ENCODE assay signal across 8 mouse cellular contexts in the genomic region with DNA sequence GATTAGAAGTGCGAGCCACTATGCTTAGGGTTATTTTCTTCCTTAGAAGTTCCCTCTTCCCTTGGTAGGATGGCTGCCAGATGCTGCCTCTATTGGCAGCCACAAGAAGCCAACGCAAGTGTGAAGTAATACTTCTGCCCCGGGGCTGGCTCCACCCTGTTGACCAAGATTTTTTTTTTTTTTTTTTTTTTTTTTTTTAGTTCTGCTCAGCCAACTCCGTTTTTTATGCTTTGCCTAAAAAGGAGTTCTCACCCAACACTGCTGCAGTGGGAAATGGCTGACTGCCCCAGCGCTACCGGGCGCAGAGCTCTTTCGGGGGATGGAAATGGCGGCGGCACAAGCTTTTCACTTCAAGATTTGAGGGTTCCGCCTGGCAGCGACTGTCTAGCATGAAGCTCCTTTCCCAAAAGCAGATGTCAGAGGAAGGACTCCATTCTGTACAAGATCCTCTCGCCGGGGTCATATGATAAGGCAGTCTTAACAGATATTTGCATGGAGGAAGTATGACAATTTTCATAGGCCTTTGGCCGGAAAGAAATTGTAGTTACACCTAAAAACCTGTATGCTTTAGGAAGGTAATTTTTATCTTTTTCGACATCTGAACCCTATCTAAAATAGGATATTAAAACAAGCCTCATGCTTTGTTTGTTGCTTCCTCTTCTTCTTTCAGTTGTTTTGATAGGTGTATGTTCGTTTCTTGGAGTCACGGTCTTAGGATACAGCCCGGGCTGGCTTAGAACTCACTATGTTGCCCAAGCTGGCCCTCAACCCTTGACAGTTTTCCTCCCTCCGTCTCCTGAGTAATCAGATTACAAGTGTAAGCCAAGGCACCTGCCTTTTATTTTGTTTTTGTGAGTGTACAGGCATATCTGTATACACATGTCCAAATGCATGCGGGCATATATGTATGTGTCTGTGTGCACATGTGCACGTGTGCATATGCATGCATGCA. TPM values are rescaled to one million over a fixed set of nuclear protein-coding genes. Genes with fewer than 3 reads are reported as not detected.
DNase-seq lines count a peak whose midpoint lies in the region; ATAC-seq and TF ChIP-seq lines count a peak whose summit lies in the region.

No protein-coding gene starts in this region.

- in situ Hi-C loops in CH12.LX (cut with MboI; ENCODE audit: low pct_ligation_motif_present, low pct_unique_long_range_greater_than_20kb, low sequenced_read_pairs), result no loop called here

- dilution Hi-C loops in CH12.LX (cut with MboI; ENCODE audit: extremely low pct_ligation_motif_present, extremely low pct_unique_long_range_greater_than_20kb, low sequenced_read_pairs), result no loop called here

- intact Hi-C loops in heart, postnatal 36 days (cut with DNase I), result no loop called here

- H3K36me3 ChIP-seq in forebrain, postnatal 0 days (ENCODE audit: insufficient read depth), result no peaks in the 10 kb centered on the region
- H3K36me3 ChIP-seq in forebrain, embryonic 15.5 days, result no peaks in the 10 kb centered on the region
- no peaks in the 10 kb centered on the region for H3K36me3 ChIP-seq in CH12.LX (replicated peaks in 1 of 2; ENCODE audit: control insufficient read depth in 1 of 2, insufficient read depth in 1 of 2, low read length in 1 of 2)
- no peaks in the 10 kb centered on the region for H3K36me3 ChIP-seq in hindbrain, embryonic 16.5 days (ENCODE audit: control insufficient read depth, insufficient read depth, low read length)

- no peak overlapping the region for H3K9ac ChIP-seq in forebrain, postnatal 0 days
- H3K9ac ChIP-seq in forebrain, embryonic 15.5 days (replicated peaks), result no peak overlapping the region
- peak overlapping the region; percentile 66 for H3K9ac ChIP-seq in CH12.LX (ENCODE audit: insufficient read depth, low read depth)
- no peak overlapping the region for H3K9ac ChIP-seq in hindbrain, embryonic 16.5 days (ENCODE audit: low read depth, low read length)

- H3K4me3 ChIP-seq in forebrain, postnatal 0 days (ENCODE audit: low read depth, low read length), result no peak overlapping the region
- no peak overlapping the region for H3K4me3 ChIP-seq in forebrain, embryonic 15.5 days
- H3K4me3 ChIP-seq in CH12.LX (replicated peaks in 1 of 3; ENCODE audit: low read depth in 2 of 3, low read length in 2 of 3, poor library complexity in 1 of 3), result peak overlapping the region; percentile 37 to 46 (median 45)
- no peak overlapping the region for H3K4me3 ChIP-seq in hindbrain, embryonic 16.5 days (ENCODE audit: low read length)

- H3K27me3 ChIP-seq in forebrain, postnatal 0 days (ENCODE audit: insufficient read depth, low read length), result no peaks in the 10 kb centered on the region
- H3K27me3 ChIP-seq in forebrain, embryonic 15.5 days, result no peaks in the 10 kb centered on the region
- no peaks in the 10 kb centered on the region for H3K27me3 ChIP-seq in CH12.LX (replicated peaks)
- no peaks in the 10 kb centered on the region for H3K27me3 ChIP-seq in hindbrain, embryonic 16.5 days (replicated peaks; ENCODE audit: control insufficient read depth, insufficient read depth, low read length)

- peak; percentile 17 for DNase-seq in forebrain, postnatal 0 days
- peak; percentile 90 for DNase-seq in CH12.LX (ENCODE audit: extremely low read depth)
- DNase-seq in heart, postnatal 36 days, result peak; percentile 28 to 29
- peak; percentile 61 to 79 for DNase-seq in monocyte, adult 2 months (ENCODE audit: low read depth in 1 of 2, low spot score in 2 of 2)
- no peak for DNase-seq in cerebellum, adult 9-10 months
- DNase-seq in embryo, embryonic 10.5 days (ENCODE audit: low spot score), result no peak

- TF ChIP-seq EP300 in CH12.LX (IDR thresholded peaks at IDR 0.05; ENCODE audit: low read length), result peak; percentile 64

- H3K79me2 ChIP-seq in CH12.LX (replicated peaks; ENCODE audit: control insufficient read depth, extremely low read depth, insufficient read depth, poor library complexity, severe bottlenecking), result no peaks in the 10 kb centered on the region

- H3K27ac ChIP-seq in forebrain, postnatal 0 days (ENCODE audit: low read depth, low read length), result no peak overlapping the region
- no peak overlapping the region for H3K27ac ChIP-seq in forebrain, embryonic 15.5 days (replicated peaks)
- H3K27ac ChIP-seq in CH12.LX (ENCODE audit: insufficient read depth, low read depth), result peak overlapping the region; percentile 93
- no peak overlapping the region for H3K27ac ChIP-seq in hindbrain, embryonic 16.5 days (ENCODE audit: low read depth, low read length)

- no peaks in the 10 kb centered on the region for H3K9me3 ChIP-seq in forebrain, postnatal 0 days (ENCODE audit: low read length)
- H3K9me3 ChIP-seq in forebrain, embryonic 15.5 days, result no peaks in the 10 kb centered on the region
- H3K9me3 ChIP-seq in CH12.LX (replicated peaks; ENCODE audit: low read length), result peaks cover 5% of the 10 kb centered on the region
- H3K9me3 ChIP-seq in hindbrain, embryonic 16.5 days (ENCODE audit: control insufficient read depth, low read length), result no peaks in the 10 kb centered on the region

- TF ChIP-seq RAD21 in CH12.LX (IDR thresholded peaks at IDR 0.05; ENCODE audit: low read depth, low read length), result peak; percentile 55

- ATAC-seq in forebrain, postnatal 0 days, result peak; percentile 29; the same call in 1 of the 2 replicates
- no peak for ATAC-seq in forebrain, embryonic 15.5 days (replicated peaks)
- ATAC-seq in hindbrain, embryonic 16.5 days, result no peak

- H3K4me1 ChIP-seq in forebrain, postnatal 0 days (ENCODE audit: insufficient read depth), result no peaks in the 10 kb centered on the region
- H3K4me1 ChIP-seq in forebrain, embryonic 15.5 days, result no peaks in the 10 kb centered on the region
- peaks cover 6 to 28% of the 10 kb centered on the region in 2 experiments; a peak in 3 of 4 replicates for H3K4me1 ChIP-seq in CH12.LX (ENCODE audit: control insufficient read depth in 1 of 2, insufficient read depth in 2 of 2)
- no peaks in the 10 kb centered on the region for H3K4me1 ChIP-seq in hindbrain, embryonic 16.5 days (ENCODE audit: control insufficient read depth, insufficient read depth, low read depth, low read length)

- 79% methylated on average over 22 of the region's 22 CpGs for WGBS in forebrain, postnatal 0 days
- WGBS in forebrain, embryonic 15.5 days, result 84% methylated on average over 22 of the region's 22 CpGs
- 90% methylated on average over 22 of the region's 22 CpGs for WGBS in hindbrain, embryonic 16.5 days

- TF ChIP-seq POLR2A in CH12.LX (IDR thresholded peaks at IDR 0.05; ENCODE audit: low read depth, low read length), result peak; percentile 62

- H3K4me2 ChIP-seq in forebrain, postnatal 0 days (ENCODE audit: low read depth), result no peak overlapping the region
- no peak overlapping the region for H3K4me2 ChIP-seq in forebrain, embryonic 15.5 days (replicated peaks)
- peak overlapping the region; percentile 77 for H3K4me2 ChIP-seq in CH12.LX (ENCODE audit: insufficient read depth, low read depth, poor library complexity, severe bottlenecking)
- no peak overlapping the region for H3K4me2 ChIP-seq in hindbrain, embryonic 16.5 days (ENCODE audit: low read length)

- TF ChIP-seq CTCF in forebrain, postnatal 0 days (IDR thresholded peaks at IDR 0.05; ENCODE audit: low read depth), result no peak
- TF ChIP-seq CTCF in CH12.LX (conservative IDR thresholded peaks at IDR 0.05 in 1 of 2, IDR thresholded peaks at IDR 0.05 in 1 of 2; ENCODE audit: low read depth in 2 of 2, low read length in 2 of 2), result peak in 1 of 2 experiments; percentile 48; a peak in 2 of 4 replicates

TF ChIP-seq in CH12.LX, 34 proteins besides CTCF, POLR2A, EP300 and RAD21 (continues in another document):
- TF ChIP-seq HCFC1 (IDR thresholded peaks at IDR 0.05; ENCODE audit: low read depth, low read length) (peak; percentile 65), TCF12 (IDR thresholded peaks at IDR 0.05; ENCODE audit: low read depth, low read length) (peak; percentile 48; the same call in 1 of the 2 replicates), USF2 (conservative IDR thresholded peaks at IDR 0.05; ENCODE audit: low read depth, low read length) (peak; percentile 15; the same call in 1 of the 2 replicates), JUND (conservative IDR thresholded peaks at IDR 0.05; ENCODE audit: low read depth, low read length) (no peak; the same call in 1 of the 2 replicates), PAX5 (IDR thresholded peaks at IDR 0.05; ENCODE audit: low read length) (no peak), ZNF384 (IDR thresholded peaks at IDR 0.05; ENCODE audit: low read depth, low read length) (peak; percentile 99), MXI1 (IDR thresholded peaks at IDR 0.05; ENCODE audit: low read depth, low read length) (peak; percentile 69; the same call in 1 of the 2 replicates), MAX (IDR thresholded peaks at IDR 0.05; ENCODE audit: low read length) (peak; percentile 51; the same call in 1 of the 2 replicates), BHLHE40 (IDR thresholded peaks at IDR 0.05; ENCODE audit: low read depth, low read length) (peak; percentile 21), SMC3 (IDR thresholded peaks at IDR 0.05; ENCODE audit: low read depth, low read length) (peak; percentile 46), SIN3A (IDR thresholded peaks at IDR 0.05; ENCODE audit: low read length) (no peak; the same call in 1 of the 2 replicates), MAFK (IDR thresholded peaks at IDR 0.05; ENCODE audit: insufficient replicate concordance, low read length) (no peak), TBP (conservative IDR thresholded peaks at IDR 0.05; ENCODE audit: low read depth, low read length) (peak; percentile 70), MYC (IDR thresholded peaks at IDR 0.05; ENCODE audit: low read depth, low read length) (peak; percentile 64; the same call in 1 of the 2 replicates), CHD1 (IDR thresholded peaks at IDR 0.05; ENCODE audit: low read depth, low read length) (peak; percentile 83; the same call in 1 of the 2 replicates), ZC3H11A (IDR thresholded peaks at IDR 0.05; ENCODE audit: low read depth, low read length) (no peak; the same call in 1 of the 2 replicates), ZKSCAN1 (IDR thresholded peaks at IDR 0.05; ENCODE audit: borderline replicate concordance, low read depth, low read length) (no peak), JUN (IDR thresholded peaks at IDR 0.05; ENCODE audit: insufficient read depth, low read depth, low read length) (no peak), NRF1 (IDR thresholded peaks at IDR 0.05; ENCODE audit: low read depth, low read length) (peak; percentile 50; the same call in 1 of the 2 replicates), IRF4 (IDR thresholded peaks at IDR 0.05; ENCODE audit: low read depth, low read length) (peak; percentile 59)

RNA-seq across cellular contexts. Expression of gene Exoc6, which starts 54.6 kb away (rescaled TPM):
- 42.9 and 47.5 TPM in 2 replicates for total RNA-seq in forebrain, postnatal 0 days (2014; rRNA removed)
- polyA plus RNA-seq in forebrain, postnatal 0 days (2015; fragmentation: Nextera tagmentation; extraction: Ambion mirVana), result 30.6 and 34.3 TPM in 2 replicates
- 22.0 and 22.1 TPM in 2 replicates for polyA plus RNA-seq in forebrain, embryonic 15.5 days (2015; fragmentation: Nextera tagmentation; extraction: Ambion mirVana)
- 6.8 and 8.0 TPM in 2 replicates for total RNA-seq in CH12.LX (2012; rRNA removed)
- total RNA-seq in CH12.LX (2014; rRNA removed), result 18.5 and 18.7 TPM in 2 replicates
- polyA plus RNA-seq in CH12.LX (2012; ENCODE audit: insufficient read length, low read depth), result 10.8 and 12.1 TPM in 2 replicates
- 10 to 100 TPM; 32.6 to 32.9 TPM for total RNA-seq in heart, postnatal 36 days (2021)
- polyA plus RNA-seq in hindbrain, embryonic 16.5 days (2015; fragmentation: Nextera tagmentation; extraction: Ambion mirVana), result 21.7 and 22.5 TPM in 2 replicates

Comparison
In these comparisons a context has a peak if more than half of its experiments do, and no peak if none do; other contexts are left out.
1. DNase-seq: peak in forebrain, postnatal 0 days (single experiment), CH12.LX (single experiment), heart, postnatal 36 days (2 of 2) and monocyte, adult 2 months (2 of 2); none in cerebellum, adult 9-10 months (single experiment) and embryo, embryonic 10.5 days (single experiment).
2. H3K4me3 ChIP-seq: peak in CH12.LX (3 of 3); none in forebrain, postnatal 0 days (single experiment), forebrain, embryonic 15.5 days (single experiment) and hindbrain, embryonic 16.5 days (single experiment).